Mouse (Mus musculus) erythroblast, embryonic 14.5 days (primary cell): ENCODE results near the gene Adamts15.

Experiments used
- GATA1 ChIP-seq: IDR thresholded peaks from 2 replicates; pipeline ENCODE4 v1.6.1; 2012; ENCODE audit warnings: low read length, inconsistent platforms, mixed read lengths
- TAL1 ChIP-seq: IDR thresholded peaks from 3 replicates; pipeline ENCODE4 v1.6.1; 2012; ENCODE audit warnings: low read length, inconsistent platforms, mixed read lengths

DNA sequence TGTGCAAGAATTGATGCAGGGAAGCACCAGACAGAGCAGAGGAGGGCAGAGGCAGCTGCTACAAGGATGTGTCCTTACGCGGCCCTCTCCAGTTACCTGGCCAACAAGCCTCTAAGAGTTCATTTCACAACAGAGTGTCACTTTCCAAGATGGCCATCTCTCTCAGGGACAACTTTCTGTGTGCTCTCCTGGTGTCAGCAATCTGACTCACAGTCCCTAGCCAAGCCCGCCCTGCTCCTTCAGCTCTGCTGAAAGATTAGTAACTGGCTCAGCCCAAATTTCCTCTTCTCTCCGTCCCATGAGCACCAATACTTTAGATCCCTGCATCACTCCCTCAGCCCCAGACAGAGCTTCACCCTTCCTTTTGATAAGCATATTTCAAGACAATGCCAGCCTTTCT is 72.3 kb downstream of the Adamts15 start:
- TF ChIP-seq TAL1 (no peak), GATA1 (no peak)
